Mouse (Mus musculus): Measurements from ENCODE around the gene Stim1. TPM values are rescaled to one million over a fixed set of nuclear protein-coding genes. Genes with fewer than 3 reads are reported as not detected.

The Stim1 gene
- polyA plus RNA-seq, 1 experiment, result not detected

GRCm38 (mm10) chr7:102458618-102459380 is 191.2 kb downstream of the Stim1 start:
- TF ChIP-seq POLR2A (IDR thresholded peaks at IDR 0.05; ENCODE audit: insufficient read depth, low read depth, low read length) (no peak), CTCF (IDR thresholded peaks at IDR 0.05; ENCODE audit: insufficient read depth, low read depth, low read length) (no peak)
- H3K4me1 ChIP-seq (ENCODE audit: control insufficient read depth, insufficient read depth, low read length), result no peaks in the 10 kb centered on the region
- no peak overlapping the region for H3K4me3 ChIP-seq (ENCODE audit: insufficient read depth, low read depth, low read length)
- WGBS, result 67% methylated on average over 5 of the region's 5 CpGs
- no peak overlapping the region for H3K27ac ChIP-seq (ENCODE audit: insufficient read depth, low read depth, low read length)

GRCm38 (mm10) chr7:102467566-102467965 is 200.0 kb downstream of the Stim1 start:
- Histone ChIP-seq H3K4me1 (ENCODE audit: control insufficient read depth, insufficient read depth, low read length) (no peaks in the 10 kb centered on the region), H3K4me3 (ENCODE audit: insufficient read depth, low read depth, low read length) (no peak overlapping the region), H3K27ac (ENCODE audit: insufficient read depth, low read depth, low read length) (no peak overlapping the region)
- TF ChIP-seq CTCF (IDR thresholded peaks at IDR 0.05; ENCODE audit: insufficient read depth, low read depth, low read length), result no peak
- TF ChIP-seq POLR2A (IDR thresholded peaks at IDR 0.05; ENCODE audit: insufficient read depth, low read depth, low read length), result no peak
- 77% methylated on average over 8 of the region's 8 CpGs for WGBS

GRCm38 (mm10) chr7:102472675-102473074 is 205.1 kb downstream of the Stim1 start:
- H3K4me1 ChIP-seq (ENCODE audit: control insufficient read depth, insufficient read depth, low read length), result no peaks in the 10 kb centered on the region
- 71% methylated on average over 5 of the region's 5 CpGs for WGBS
- TF ChIP-seq CTCF (IDR thresholded peaks at IDR 0.05; ENCODE audit: insufficient read depth, low read depth, low read length) (no peak), POLR2A (IDR thresholded peaks at IDR 0.05; ENCODE audit: insufficient read depth, low read depth, low read length) (no peak)
- H3K27ac ChIP-seq (ENCODE audit: insufficient read depth, low read depth, low read length), result no peak overlapping the region
- H3K4me3 ChIP-seq (ENCODE audit: insufficient read depth, low read depth, low read length), result no peak overlapping the region

- WGBS, result 96% methylated on average over 5 of the region's 5 CpGs
- TF ChIP-seq CTCF (IDR thresholded peaks at IDR 0.05; ENCODE audit: insufficient read depth, low read depth, low read length) (no peak), POLR2A (IDR thresholded peaks at IDR 0.05; ENCODE audit: insufficient read depth, low read depth, low read length) (no peak)
- Histone ChIP-seq H3K4me1 (ENCODE audit: control insufficient read depth, insufficient read depth, low read length) (no peaks in the 10 kb centered on the region), H3K4me3 (ENCODE audit: insufficient read depth, low read depth, low read length) (no peak overlapping the region), H3K27ac (ENCODE audit: insufficient read depth, low read depth, low read length) (no peak overlapping the region)
These were observed 209.0 kb downstream of the Stim1 start for GRCm38 (mm10) chr7:102476601-102477000.

GRCm38 (mm10) chr7:102477377-102477776 is 209.8 kb downstream of the Stim1 start:
- WGBS, result 73% methylated on average over 11 of the region's 11 CpGs
- Histone ChIP-seq H3K4me3 (ENCODE audit: insufficient read depth, low read depth, low read length) (no peak overlapping the region), H3K27ac (ENCODE audit: insufficient read depth, low read depth, low read length) (no peak overlapping the region), H3K4me1 (ENCODE audit: control insufficient read depth, insufficient read depth, low read length) (no peaks in the 10 kb centered on the region)
- no peak for TF ChIP-seq POLR2A (IDR thresholded peaks at IDR 0.05; ENCODE audit: insufficient read depth, low read depth, low read length)

GRCm38 (mm10) chr7:102478425-102478824 is 210.8 kb downstream of the Stim1 start:
- H3K27ac ChIP-seq (ENCODE audit: insufficient read depth, low read depth, low read length), result no peak overlapping the region
- no peaks in the 10 kb centered on the region for H3K4me1 ChIP-seq (ENCODE audit: control insufficient read depth, insufficient read depth, low read length)
- TF ChIP-seq POLR2A (IDR thresholded peaks at IDR 0.05; ENCODE audit: insufficient read depth, low read depth, low read length) (no peak), CTCF (IDR thresholded peaks at IDR 0.05; ENCODE audit: insufficient read depth, low read depth, low read length) (no peak)
- H3K4me3 ChIP-seq (ENCODE audit: insufficient read depth, low read depth, low read length), result no peak overlapping the region
- WGBS, result 90% methylated on average over 4 of the region's 4 CpGs

- H3K4me3 ChIP-seq (ENCODE audit: insufficient read depth, low read depth, low read length), result no peak overlapping the region
- no peak for TF ChIP-seq POLR2A (IDR thresholded peaks at IDR 0.05; ENCODE audit: insufficient read depth, low read depth, low read length)
- no peak for TF ChIP-seq CTCF (IDR thresholded peaks at IDR 0.05; ENCODE audit: insufficient read depth, low read depth, low read length)
- WGBS, result 88% methylated on average over 3 of the region's 3 CpGs
- no peaks in the 10 kb centered on the region for H3K4me1 ChIP-seq (ENCODE audit: control insufficient read depth, insufficient read depth, low read length)
- no peak overlapping the region for H3K27ac ChIP-seq (ENCODE audit: insufficient read depth, low read depth, low read length)
These were observed 211.3 kb downstream of the Stim1 start for GRCm38 (mm10) chr7:102478926-102479325.

- WGBS, result 74% methylated on average over 5 of the region's 5 CpGs
- TF ChIP-seq POLR2A (IDR thresholded peaks at IDR 0.05; ENCODE audit: insufficient read depth, low read depth, low read length), result no peak
- no peak for TF ChIP-seq CTCF (IDR thresholded peaks at IDR 0.05; ENCODE audit: insufficient read depth, low read depth, low read length)
- H3K4me1 ChIP-seq (ENCODE audit: control insufficient read depth, insufficient read depth, low read length), result no peaks in the 10 kb centered on the region
- H3K4me3 ChIP-seq (ENCODE audit: insufficient read depth, low read depth, low read length), result no peak overlapping the region
- H3K27ac ChIP-seq (ENCODE audit: insufficient read depth, low read depth, low read length), result no peak overlapping the region
These were observed 211.9 kb downstream of the Stim1 start for GRCm38 (mm10) chr7:102479368-102480078.

GRCm38 (mm10) chr7:102480821-102481220 is 213.2 kb downstream of the Stim1 start:
- Histone ChIP-seq H3K4me3 (ENCODE audit: insufficient read depth, low read depth, low read length) (no peak overlapping the region), H3K4me1 (ENCODE audit: control insufficient read depth, insufficient read depth, low read length) (no peaks in the 10 kb centered on the region), H3K27ac (ENCODE audit: insufficient read depth, low read depth, low read length) (no peak overlapping the region)
- 92% methylated on average over 4 of the region's 4 CpGs for WGBS
- TF ChIP-seq POLR2A (IDR thresholded peaks at IDR 0.05; ENCODE audit: insufficient read depth, low read depth, low read length) (no peak), CTCF (IDR thresholded peaks at IDR 0.05; ENCODE audit: insufficient read depth, low read depth, low read length) (no peak)

Measured in olfactory bulb, adult 2 months (tissue).